Mouse (Mus musculus): ENCODE data around the gene Polg. TPM values are rescaled to one million over a fixed set of nuclear protein-coding genes. Genes with fewer than 3 reads are reported as not detected.
A peak's percentile ranks its signal among the peaks of the same experiment; 100 is the strongest.

Gene Polg
- polyA plus RNA-seq, 2 experiments, result 14.0 to 15.4 TPM

GRCm38 (mm10) chr7:79498965-79499595 is 32.9 kb upstream of the Polg start:
- DNase-seq (ENCODE audit: low read depth in 3 of 3, low spot score in 3 of 3) (no peak), ATAC-seq (ENCODE audit: insufficient read depth) (no peak)
- H3K4me3 ChIP-seq (ENCODE audit: insufficient read depth in 1 of 2, low read depth in 2 of 2, low read length in 2 of 2), result no peak overlapping the region
- H3K4me1 ChIP-seq (replicated peaks; ENCODE audit: control insufficient read depth in 2 of 2, insufficient read depth in 2 of 2, low read length in 1 of 2), result no peaks in the 10 kb centered on the region
- TF ChIP-seq EP300 (IDR thresholded peaks at IDR 0.05; ENCODE audit: low read depth) (no peak), CTCF (IDR thresholded peaks at IDR 0.05; ENCODE audit: low read depth) (no peak)
- 1% methylated on average over 35 of the region's 35 CpGs for WGBS (ENCODE audit: insufficient replicate concordance)
- no peaks in the 10 kb centered on the region for H3K9me3 ChIP-seq (ENCODE audit: control insufficient read depth, low read length)
- H3K27me3 ChIP-seq (ENCODE audit: control insufficient read depth, insufficient read depth, low read length), result peaks cover 93% of the 10 kb centered on the region
- no peak overlapping the region for H3K27ac ChIP-seq
- H3K9ac ChIP-seq (replicated peaks), result no peak overlapping the region
- H3K36me3 ChIP-seq (replicated peaks; ENCODE audit: control insufficient read depth, insufficient read depth, low read depth), result no peaks in the 10 kb centered on the region
- H3K4me2 ChIP-seq (ENCODE audit: low read depth), result no peak overlapping the region

- no peak for TF ChIP-seq EP300 (IDR thresholded peaks at IDR 0.05; ENCODE audit: low read depth)
- no peak for TF ChIP-seq CTCF (IDR thresholded peaks at IDR 0.05; ENCODE audit: low read depth)
- Histone ChIP-seq H3K4me3 (ENCODE audit: insufficient read depth in 1 of 2, low read depth in 2 of 2, low read length in 2 of 2) (no peak overlapping the region), H3K4me1 (replicated peaks; ENCODE audit: control insufficient read depth in 2 of 2, insufficient read depth in 2 of 2, low read length in 1 of 2) (no peaks in the 10 kb centered on the region), H3K9ac (replicated peaks) (no peak overlapping the region), H3K27ac (no peak overlapping the region), H3K4me2 (ENCODE audit: low read depth) (no peak overlapping the region), H3K36me3 (replicated peaks; ENCODE audit: control insufficient read depth, insufficient read depth, low read depth) (no peaks in the 10 kb centered on the region), H3K9me3 (ENCODE audit: control insufficient read depth, low read length) (no peaks in the 10 kb centered on the region), H3K27me3 (ENCODE audit: control insufficient read depth, insufficient read depth, low read length) (peaks cover 86% of the 10 kb centered on the region)
- ATAC-seq (ENCODE audit: insufficient read depth) (no peak), DNase-seq (ENCODE audit: low read depth in 3 of 3, low spot score in 3 of 3) (no peak)
- 3% methylated on average over 6 of the region's 6 CpGs for whole genome bisulfite sequencing (ENCODE audit: insufficient replicate concordance)
These were observed 32.2 kb upstream of the Polg start for GRCm38 (mm10) chr7:79498356-79498755.

- ATAC-seq (ENCODE audit: insufficient read depth), result no peak
- WGBS (ENCODE audit: insufficient replicate concordance), result 4% methylated on average over 20 of the region's 20 CpGs
- TF ChIP-seq CTCF (IDR thresholded peaks at IDR 0.05; ENCODE audit: low read depth), result no peak
- TF ChIP-seq EP300 (IDR thresholded peaks at IDR 0.05; ENCODE audit: low read depth), result no peak
- Histone ChIP-seq H3K4me2 (ENCODE audit: low read depth) (no peak overlapping the region), H3K4me1 (replicated peaks; ENCODE audit: control insufficient read depth in 2 of 2, insufficient read depth in 2 of 2, low read length in 1 of 2) (no peaks in the 10 kb centered on the region), H3K9me3 (ENCODE audit: control insufficient read depth, low read length) (no peaks in the 10 kb centered on the region), H3K9ac (replicated peaks) (no peak overlapping the region), H3K36me3 (replicated peaks; ENCODE audit: control insufficient read depth, insufficient read depth, low read depth) (no peaks in the 10 kb centered on the region), H3K4me3 (ENCODE audit: insufficient read depth in 1 of 2, low read depth in 2 of 2, low read length in 2 of 2) (no peak overlapping the region), H3K27me3 (ENCODE audit: control insufficient read depth, insufficient read depth, low read length) (peaks cover 80% of the 10 kb centered on the region), H3K27ac (no peak overlapping the region)
- DNase-seq (ENCODE audit: low read depth in 3 of 3, low spot score in 3 of 3), result no peak
These were observed 31.5 kb upstream of the Polg start for GRCm38 (mm10) chr7:79497701-79498115.

- Histone ChIP-seq H3K4me1 (replicated peaks; ENCODE audit: control insufficient read depth in 2 of 2, insufficient read depth in 2 of 2, low read length in 1 of 2) (no peaks in the 10 kb centered on the region), H3K9me3 (ENCODE audit: control insufficient read depth, low read length) (no peaks in the 10 kb centered on the region), H3K27ac (no peak overlapping the region), H3K9ac (replicated peaks) (no peak overlapping the region), H3K4me2 (ENCODE audit: low read depth) (no peak overlapping the region), H3K27me3 (ENCODE audit: control insufficient read depth, insufficient read depth, low read length) (peaks cover 71% of the 10 kb centered on the region), H3K36me3 (replicated peaks; ENCODE audit: control insufficient read depth, insufficient read depth, low read depth) (no peaks in the 10 kb centered on the region), H3K4me3 (ENCODE audit: insufficient read depth in 1 of 2, low read depth in 2 of 2, low read length in 2 of 2) (no peak overlapping the region)
- WGBS (ENCODE audit: insufficient replicate concordance), result 11% methylated on average over 9 of the region's 9 CpGs
- ATAC-seq (ENCODE audit: insufficient read depth) (no peak), DNase-seq (ENCODE audit: low read depth in 3 of 3, low spot score in 3 of 3) (no peak)
- TF ChIP-seq CTCF (IDR thresholded peaks at IDR 0.05; ENCODE audit: low read depth), result no peak
- no peak for TF ChIP-seq EP300 (IDR thresholded peaks at IDR 0.05; ENCODE audit: low read depth)
These were observed 30.7 kb upstream of the Polg start for GRCm38 (mm10) chr7:79496816-79497328.

GRCm38 (mm10) chr7:79495988-79496815 is 30.0 kb upstream of the Polg start:
- H3K4me3 ChIP-seq (ENCODE audit: insufficient read depth in 1 of 2, low read depth in 2 of 2, low read length in 2 of 2), result no peak overlapping the region
- WGBS (ENCODE audit: insufficient replicate concordance), result 2% methylated on average over 38 of the region's 38 CpGs
- no peak overlapping the region for H3K27ac ChIP-seq
- no peaks in the 10 kb centered on the region for H3K36me3 ChIP-seq (replicated peaks; ENCODE audit: control insufficient read depth, insufficient read depth, low read depth)
- DNase-seq (ENCODE audit: low read depth in 3 of 3, low spot score in 3 of 3) (peak; percentile 38 to 47 (median 41)), ATAC-seq (ENCODE audit: insufficient read depth) (0 out of 2 replicates have a peak, but pooled peaks have one; percentile 11)
- peaks cover 65% of the 10 kb centered on the region for H3K27me3 ChIP-seq (ENCODE audit: control insufficient read depth, insufficient read depth, low read length)
- TF ChIP-seq EP300 (IDR thresholded peaks at IDR 0.05; ENCODE audit: low read depth) (no peak), CTCF (IDR thresholded peaks at IDR 0.05; ENCODE audit: low read depth) (peak; percentile 96)
- peak overlapping the region; percentile 29 for H3K4me2 ChIP-seq (ENCODE audit: low read depth)
- H3K4me1 ChIP-seq (replicated peaks; ENCODE audit: control insufficient read depth in 2 of 2, insufficient read depth in 2 of 2, low read length in 1 of 2), result no peaks in the 10 kb centered on the region
- H3K9ac ChIP-seq (replicated peaks), result no peak overlapping the region
- H3K9me3 ChIP-seq (ENCODE audit: control insufficient read depth, low read length), result no peaks in the 10 kb centered on the region

Measured in liver, embryonic 14.5 days (tissue).